Mouse (Mus musculus): ENCODE data around the gene Wbp11. TPM values are rescaled to one million over a fixed set of nuclear protein-coding genes. Genes with fewer than 3 reads are reported as not detected.
A peak's percentile ranks its signal among the peaks of the same experiment; 100 is the strongest.

Wbp11 gene
- polyA plus RNA-seq, 2 experiments: 96.5 to 100 TPM

DNA sequence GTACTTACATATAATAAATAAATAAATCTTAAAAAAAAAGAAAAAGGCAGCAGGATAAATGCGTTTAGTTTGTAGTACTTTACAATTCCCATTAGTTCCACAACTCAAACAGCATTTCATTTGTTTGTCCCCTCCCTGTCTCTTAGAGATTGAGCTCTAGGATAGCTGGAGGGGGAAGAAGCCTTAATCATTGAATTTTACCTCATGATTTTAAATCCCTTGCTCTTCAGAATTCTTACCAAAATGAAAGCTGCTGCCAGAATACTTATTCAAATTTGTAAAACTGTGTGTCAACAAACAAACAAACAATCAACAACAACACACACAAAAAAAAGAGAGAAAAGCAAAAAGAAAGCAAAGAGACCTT is 22.6 kb downstream of the Wbp11 start:
- H3K27ac ChIP-seq (replicated peaks; ENCODE audit: low read depth, low read length): no peak overlapping the region
- H3K9me3 ChIP-seq (ENCODE audit: control insufficient read depth, low read length): no peaks in the 10 kb centered on the region
- H3K4me3 ChIP-seq (replicated peaks; ENCODE audit: low read length): no peak overlapping the region; the same call in 1 of the 2 replicates
- H3K9ac ChIP-seq (ENCODE audit: low read depth, low read length, severe bottlenecking): no peak overlapping the region; the same call in 1 of the 2 replicates
- no peak for TF ChIP-seq POLR2A (IDR thresholded peaks at IDR 0.05; ENCODE audit: borderline replicate concordance, extremely low read depth, insufficient read depth, insufficient read length)
- peak overlapping the region; percentile 62; the same call in 1 of the 2 replicates for H3K4me2 ChIP-seq (replicated peaks; ENCODE audit: low read depth, low read length, severe bottlenecking)
- ATAC-seq (ENCODE audit: low FRiP score, low read depth): no peak
- H3K27me3 ChIP-seq (ENCODE audit: control insufficient read depth, insufficient read depth, low read length): no peaks in the 10 kb centered on the region
- no peak for DNase-seq (ENCODE audit: low spot score)
- H3K4me1 ChIP-seq (ENCODE audit: control insufficient read depth, insufficient read depth, low read length): peaks cover 21% of the 10 kb centered on the region
- 82% methylated on average over 1 of the region's 1 CpGs for WGBS
- H3K36me3 ChIP-seq (ENCODE audit: control insufficient read depth, insufficient read depth, low read length): no peaks in the 10 kb centered on the region

DNA sequence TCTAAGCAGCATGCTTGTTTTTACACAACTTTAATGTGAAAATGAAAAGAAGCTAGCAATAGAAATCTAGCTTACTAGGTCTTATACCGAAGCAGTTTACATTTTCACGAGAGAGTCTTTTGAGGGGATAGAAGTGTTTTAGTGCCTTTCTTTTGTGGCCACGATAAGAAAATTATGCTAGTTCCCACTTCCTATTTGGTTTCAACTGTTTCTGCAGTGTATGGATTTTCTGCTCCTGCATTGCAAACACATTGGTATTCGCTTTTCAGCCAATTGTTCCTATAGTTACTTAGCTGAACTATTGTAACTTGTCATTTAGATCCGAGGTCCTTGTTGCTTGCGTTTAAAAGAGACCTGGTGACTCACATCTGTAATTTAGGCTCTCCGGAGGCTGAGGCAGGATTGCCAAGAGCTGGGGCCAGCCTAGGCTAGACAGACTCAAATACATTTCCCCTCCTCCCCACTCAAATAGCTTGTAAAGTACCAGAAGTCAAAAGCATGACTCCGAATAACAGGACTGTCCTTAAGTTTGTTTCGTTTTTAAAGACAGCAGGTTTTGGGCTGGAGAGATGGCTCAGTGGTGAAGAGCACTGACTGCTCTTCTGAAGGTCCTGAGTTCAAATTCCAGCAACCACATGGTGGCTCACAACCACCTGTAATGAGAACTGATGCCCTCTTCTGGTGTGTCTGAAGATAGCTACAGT is 23.2 kb downstream of the Wbp11 start:
- DNase-seq (ENCODE audit: low spot score) (no peak), ATAC-seq (ENCODE audit: low FRiP score, low read depth) (no peak)
- Histone ChIP-seq H3K4me3 (replicated peaks; ENCODE audit: low read length) (peak overlapping the region; percentile 78), H3K27me3 (ENCODE audit: control insufficient read depth, insufficient read depth, low read length) (no peaks in the 10 kb centered on the region), H3K9ac (ENCODE audit: low read depth, low read length, severe bottlenecking) (no peak overlapping the region; the same call in 1 of the 2 replicates), H3K36me3 (ENCODE audit: control insufficient read depth, insufficient read depth, low read length) (no peaks in the 10 kb centered on the region), H3K27ac (replicated peaks; ENCODE audit: low read depth, low read length) (peak overlapping the region; percentile 100), H3K4me1 (ENCODE audit: control insufficient read depth, insufficient read depth, low read length) (peaks cover 21% of the 10 kb centered on the region), H3K4me2 (replicated peaks; ENCODE audit: low read depth, low read length, severe bottlenecking) (peak overlapping the region; percentile 62), H3K9me3 (ENCODE audit: control insufficient read depth, low read length) (no peaks in the 10 kb centered on the region)
- 26% methylated on average over 9 of the region's 9 CpGs for WGBS
- no peak for TF ChIP-seq POLR2A (IDR thresholded peaks at IDR 0.05; ENCODE audit: borderline replicate concordance, extremely low read depth, insufficient read depth, insufficient read length)

DNA sequence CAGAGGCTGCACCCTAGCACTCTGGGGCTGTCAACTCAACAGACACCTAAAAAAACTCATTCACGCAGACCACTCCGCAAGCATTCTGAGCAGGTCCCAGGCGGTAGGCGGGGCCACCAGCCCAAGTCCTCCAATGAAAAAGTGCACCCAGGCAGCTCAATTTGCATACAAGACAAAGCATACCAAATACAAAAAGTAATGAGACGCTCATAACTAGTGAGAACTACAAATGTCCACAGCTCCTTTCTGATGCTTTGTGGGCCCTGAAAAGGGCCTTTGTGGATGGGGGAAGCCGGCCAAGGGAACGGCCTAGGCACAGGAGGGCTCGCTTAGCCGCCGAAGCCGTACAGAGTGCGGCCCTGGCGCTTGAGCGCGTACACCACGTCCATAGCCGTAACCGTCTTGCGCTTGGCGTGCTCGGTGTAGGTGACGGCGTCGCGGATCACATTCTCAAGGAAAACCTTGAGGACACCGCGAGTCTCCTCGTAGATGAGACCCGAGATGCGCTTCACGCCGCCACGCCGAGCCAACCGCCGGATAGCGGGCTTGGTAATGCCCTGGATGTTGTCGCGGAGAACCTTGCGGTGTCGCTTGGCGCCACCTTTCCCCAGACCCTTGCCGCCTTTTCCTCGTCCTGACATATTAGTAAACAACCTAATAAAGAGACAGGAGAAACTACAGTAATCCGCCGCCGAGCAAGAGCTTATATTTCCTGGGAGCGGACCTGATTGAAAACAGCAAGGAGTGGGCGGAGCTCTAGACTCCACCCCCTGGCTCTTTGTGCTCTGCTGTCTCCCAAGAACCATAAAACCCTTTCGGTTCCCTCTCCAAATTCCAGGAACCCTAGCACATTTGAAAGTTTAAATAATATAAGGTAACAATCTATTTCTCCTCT is 24.0 kb downstream of the Wbp11 start, which contains the start of gene Hist4h4:
Gene Hist4h4, minus strand, starts transcription at position 677 of the 895 bp plus-strand sequence.
- Histone ChIP-seq H3K27ac (replicated peaks; ENCODE audit: low read depth, low read length) (peak within 1 kb of the TSS; percentile 100), H3K9ac (ENCODE audit: low read depth, low read length, severe bottlenecking) (peak within 1 kb of the TSS; percentile 96), H3K4me1 (ENCODE audit: control insufficient read depth, insufficient read depth, low read length) (peaks cover 15% of the 10 kb centered on the region), H3K27me3 (ENCODE audit: control insufficient read depth, insufficient read depth, low read length) (no peaks in the 10 kb centered on the region), H3K4me3 (replicated peaks; ENCODE audit: low read length) (peak within 1 kb of the TSS; percentile 78), H3K4me2 (replicated peaks; ENCODE audit: low read depth, low read length, severe bottlenecking) (peak within 1 kb of the TSS; percentile 62), H3K9me3 (ENCODE audit: control insufficient read depth, low read length) (no peaks in the 10 kb centered on the region), H3K36me3 (ENCODE audit: control insufficient read depth, insufficient read depth, low read length) (no peaks in the 10 kb centered on the region)
- WGBS: under 1% methylated on average over 50 of the region's 50 CpGs
- DNase-seq (ENCODE audit: low spot score): peak; percentile 97
- peak; percentile 98; the same call in 1 of the 2 replicates for TF ChIP-seq POLR2A (IDR thresholded peaks at IDR 0.05; ENCODE audit: borderline replicate concordance, extremely low read depth, insufficient read depth, insufficient read length)
- ATAC-seq (ENCODE audit: low FRiP score, low read depth): peak; percentile 76

DNA sequence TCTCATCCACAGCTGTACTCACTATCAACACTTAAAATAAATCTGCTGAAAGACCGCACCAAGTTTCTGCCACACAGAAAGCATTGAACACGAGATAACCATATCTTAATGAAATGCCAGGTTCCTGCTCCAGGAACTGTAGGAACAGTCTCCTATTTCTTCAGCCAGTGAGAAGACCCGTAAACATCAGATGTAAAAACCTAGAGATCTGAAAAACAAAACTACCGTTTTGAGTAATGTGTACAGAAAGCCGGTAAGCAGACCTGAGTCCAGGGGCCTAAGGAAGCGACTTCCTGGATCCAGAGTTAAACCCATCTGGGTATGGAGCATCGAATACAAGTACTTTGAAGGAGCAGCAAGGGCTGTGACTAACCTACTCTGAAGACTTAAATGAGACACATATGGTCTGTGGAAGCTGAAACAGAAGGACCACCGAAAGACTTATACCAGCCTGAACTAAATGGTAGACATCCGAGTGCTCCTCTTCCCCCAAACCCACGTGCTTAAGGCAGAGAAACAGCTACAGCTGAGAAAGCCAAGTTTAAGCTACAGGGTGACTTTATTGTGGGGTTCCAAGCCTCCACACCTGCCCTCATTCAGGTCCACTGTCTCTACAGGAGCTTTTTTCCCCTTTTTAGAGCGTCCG is 24.8 kb downstream of the Wbp11 start:
- TF ChIP-seq POLR2A (IDR thresholded peaks at IDR 0.05; ENCODE audit: borderline replicate concordance, extremely low read depth, insufficient read depth, insufficient read length): no peak
- Histone ChIP-seq H3K4me3 (replicated peaks; ENCODE audit: low read length) (peak overlapping the region; percentile 78), H3K4me2 (replicated peaks; ENCODE audit: low read depth, low read length, severe bottlenecking) (peak overlapping the region; percentile 62), H3K9ac (ENCODE audit: low read depth, low read length, severe bottlenecking) (peak overlapping the region; percentile 96), H3K27me3 (ENCODE audit: control insufficient read depth, insufficient read depth, low read length) (no peaks in the 10 kb centered on the region), H3K9me3 (ENCODE audit: control insufficient read depth, low read length) (no peaks in the 10 kb centered on the region), H3K4me1 (ENCODE audit: control insufficient read depth, insufficient read depth, low read length) (peaks cover 12% of the 10 kb centered on the region), H3K27ac (replicated peaks; ENCODE audit: low read depth, low read length) (peak overlapping the region; percentile 100), H3K36me3 (ENCODE audit: control insufficient read depth, insufficient read depth, low read length) (no peaks in the 10 kb centered on the region)
- WGBS: 13% methylated on average over 12 of the region's 12 CpGs
- DNase-seq (ENCODE audit: low spot score): no peak
- ATAC-seq (ENCODE audit: low FRiP score, low read depth): peak; percentile 2; the same call in 1 of the 2 replicates

GRCm38 (mm10) chr6:136801274-136801673 is 26.8 kb downstream of the Wbp11 start:
- H3K27me3 ChIP-seq (ENCODE audit: control insufficient read depth, insufficient read depth, low read length): no peaks in the 10 kb centered on the region
- H3K4me2 ChIP-seq (replicated peaks; ENCODE audit: low read depth, low read length, severe bottlenecking): no peak overlapping the region
- H3K9me3 ChIP-seq (ENCODE audit: control insufficient read depth, low read length): no peaks in the 10 kb centered on the region
- no peak overlapping the region for H3K4me3 ChIP-seq (replicated peaks; ENCODE audit: low read length)
- no peaks in the 10 kb centered on the region for H3K36me3 ChIP-seq (ENCODE audit: control insufficient read depth, insufficient read depth, low read length)
- no peak overlapping the region for H3K9ac ChIP-seq (ENCODE audit: low read depth, low read length, severe bottlenecking)
- TF ChIP-seq POLR2A (IDR thresholded peaks at IDR 0.05; ENCODE audit: borderline replicate concordance, extremely low read depth, insufficient read depth, insufficient read length): no peak
- peaks cover 9% of the 10 kb centered on the region for H3K4me1 ChIP-seq (ENCODE audit: control insufficient read depth, insufficient read depth, low read length)
- WGBS: 84% methylated on average over 6 of the region's 6 CpGs
- no peak for ATAC-seq (ENCODE audit: low FRiP score, low read depth)
- no peak for DNase-seq (ENCODE audit: low spot score)
- H3K27ac ChIP-seq (replicated peaks; ENCODE audit: low read depth, low read length): no peak overlapping the region

Data from limb, embryonic 14.5 days (tissue).